In genomic region chr5:24525360-24526189, GRCm38 (mm10) we compare ENCODE assay signal across 9 mouse cellular contexts. TPM values are rescaled to one million over a fixed set of nuclear protein-coding genes. Genes with fewer than 3 reads are reported as not detected.
DNase-seq lines count a peak whose midpoint lies in the region; ATAC-seq and TF ChIP-seq lines count a peak whose summit lies in the region.
"Had no signal": no experiment of that assay in that cellular context is flagged by ENCODE, and none has a peak within 500 bp of the region (broad histone marks: within the 10 kb centered on the region; RNA-seq: fewer than 3 reads in every experiment).

No protein-coding gene starts in this region.

- ATAC-seq in heart, embryonic 16.5 days (replicated peaks; ENCODE audit: extremely low read depth, insufficient read depth, low FRiP score), result no peak
- no peak for ATAC-seq in embryonic facial prominence, embryonic 14.5 days (ENCODE audit: low read depth)
- ATAC-seq in intestine, embryonic 15.5 days, result no peak
- no peak for ATAC-seq in midbrain, postnatal 0 days (ENCODE audit: low FRiP score)

- H3K9ac ChIP-seq in heart, embryonic 16.5 days (ENCODE audit: low read length), result no peak overlapping the region
- 0 out of 2 replicates have a peak overlapping the region, but pooled peaks have one; percentile 39 for H3K9ac ChIP-seq in embryonic facial prominence, embryonic 14.5 days (ENCODE audit: low read depth, low read length)
- H3K9ac ChIP-seq in intestine, embryonic 15.5 days, result no peak overlapping the region
- H3K9ac ChIP-seq in midbrain, postnatal 0 days (replicated peaks; ENCODE audit: low read length, poor library complexity, severe bottlenecking), result no peak overlapping the region

- no peak overlapping the region for H3K27ac ChIP-seq in heart, embryonic 16.5 days (ENCODE audit: low read length)
- no peak overlapping the region for H3K27ac ChIP-seq in embryonic facial prominence, embryonic 14.5 days (replicated peaks; ENCODE audit: low read depth, low read length)
- H3K27ac ChIP-seq in intestine, embryonic 15.5 days, result no peak overlapping the region
- no peak overlapping the region for H3K27ac ChIP-seq in midbrain, postnatal 0 days (ENCODE audit: low read depth, low read length)

- no peak for TF ChIP-seq CTCF in midbrain, postnatal 0 days (IDR thresholded peaks at IDR 0.05)

- no peaks in the 10 kb centered on the region for H3K9me3 ChIP-seq in heart, embryonic 16.5 days (replicated peaks; ENCODE audit: control insufficient read depth, low read length)
- no peaks in the 10 kb centered on the region for H3K9me3 ChIP-seq in embryonic facial prominence, embryonic 14.5 days (ENCODE audit: control insufficient read depth, low read length)
- no peaks in the 10 kb centered on the region for H3K9me3 ChIP-seq in intestine, embryonic 15.5 days
- H3K9me3 ChIP-seq in midbrain, postnatal 0 days (ENCODE audit: low read length), result no peaks in the 10 kb centered on the region

- no peak for DNase-seq in heart, postnatal 36 days
- DNase-seq in embryonic facial prominence, embryonic 14.5 days (ENCODE audit: low spot score), result no peak
- no peak for DNase-seq in midbrain, postnatal 0 days (ENCODE audit: low spot score)
- no peak for DNase-seq in layer of hippocampus, adult 9-10 months (ENCODE audit: low spot score)
- no peak for DNase-seq in urinary bladder, postnatal 10 days (ENCODE audit: low spot score)
- DNase-seq in left cerebral cortex, adult 8-10 months (ENCODE audit: low spot score in 2 of 2), result no peak

- H3K4me2 ChIP-seq in heart, embryonic 16.5 days (ENCODE audit: low read depth, low read length), result peak overlapping the region; percentile 81; the same call in 1 of the 2 replicates
- H3K4me2 ChIP-seq in embryonic facial prominence, embryonic 14.5 days (ENCODE audit: low read depth, low read length), result peak overlapping the region; percentile 79
- H3K4me2 ChIP-seq in intestine, embryonic 15.5 days (replicated peaks), result peak overlapping the region; percentile 88
- peak overlapping the region; percentile 96 for H3K4me2 ChIP-seq in midbrain, postnatal 0 days (ENCODE audit: low read depth, low read length, poor library complexity, severe bottlenecking)

- WGBS in heart, embryonic 16.5 days, result 5% methylated on average over 34 of the region's 34 CpGs
- 3% methylated on average over 34 of the region's 34 CpGs for whole genome bisulfite sequencing in embryonic facial prominence, embryonic 14.5 days
- 4% methylated on average over 34 of the region's 34 CpGs for WGBS in intestine, embryonic 15.5 days
- WGBS in midbrain, postnatal 0 days, result 5% methylated on average over 34 of the region's 34 CpGs

- intact Hi-C loops in heart, postnatal 36 days (cut with DNase I), result no loop called here

- peak overlapping the region; percentile 56 for H3K4me3 ChIP-seq in heart, embryonic 16.5 days (ENCODE audit: low read length)
- peak overlapping the region; percentile 42 for H3K4me3 ChIP-seq in embryonic facial prominence, embryonic 14.5 days (ENCODE audit: low read depth, low read length)
- peak overlapping the region; percentile 38 for H3K4me3 ChIP-seq in intestine, embryonic 15.5 days (replicated peaks)
- peak overlapping the region; percentile 48 for H3K4me3 ChIP-seq in midbrain, postnatal 0 days (ENCODE audit: low read depth, low read length)

- peaks cover 76% of the 10 kb centered on the region for H3K27me3 ChIP-seq in heart, embryonic 16.5 days (ENCODE audit: control insufficient read depth, insufficient read depth, low read length)
- peaks cover 87% of the 10 kb centered on the region for H3K27me3 ChIP-seq in embryonic facial prominence, embryonic 14.5 days (replicated peaks; ENCODE audit: control insufficient read depth, insufficient read depth, low read length)
- H3K27me3 ChIP-seq in intestine, embryonic 15.5 days (replicated peaks), result peaks cover 88% of the 10 kb centered on the region
- peaks cover 72% of the 10 kb centered on the region for H3K27me3 ChIP-seq in midbrain, postnatal 0 days (ENCODE audit: insufficient read depth, low read length)

- peaks cover 11% of the 10 kb centered on the region for H3K4me1 ChIP-seq in heart, embryonic 16.5 days (ENCODE audit: control insufficient read depth, insufficient read depth, low read length)
- H3K4me1 ChIP-seq in embryonic facial prominence, embryonic 14.5 days (ENCODE audit: control insufficient read depth, insufficient read depth, low read length), result peaks cover 12% of the 10 kb centered on the region
- peaks cover 14% of the 10 kb centered on the region for H3K4me1 ChIP-seq in intestine, embryonic 15.5 days (replicated peaks)
- H3K4me1 ChIP-seq in midbrain, postnatal 0 days (ENCODE audit: insufficient read depth, low read length), result no peaks in the 10 kb centered on the region

- H3K36me3 ChIP-seq in heart, embryonic 16.5 days (ENCODE audit: control insufficient read depth, insufficient read depth), result no peaks in the 10 kb centered on the region
- no peaks in the 10 kb centered on the region for H3K36me3 ChIP-seq in embryonic facial prominence, embryonic 14.5 days (ENCODE audit: control insufficient read depth, insufficient read depth, low read length)
- H3K36me3 ChIP-seq in intestine, embryonic 15.5 days, result no peaks in the 10 kb centered on the region
- no peaks in the 10 kb centered on the region for H3K36me3 ChIP-seq in midbrain, postnatal 0 days (ENCODE audit: insufficient read depth, low read length)

RNA-seq across cellular contexts. Expression of gene Gbx1, which starts 1.4 kb away (rescaled TPM):
- not detected in 2 replicates for polyA plus RNA-seq in heart, embryonic 16.5 days (2015; fragmentation: Nextera tagmentation; extraction: Ambion mirVana)
- total RNA-seq in heart, postnatal 36 days (2021), result not detected
- polyA plus RNA-seq in embryonic facial prominence, embryonic 14.5 days (2014; fragmentation: Nextera tagmentation; extraction: Ambion mirVana), result 0.04 and 0.05 TPM in 2 replicates
- polyA plus RNA-seq in intestine, embryonic 15.5 days (2015; fragmentation: Nextera tagmentation; extraction: Ambion mirVana), result 0.06 TPM in 1 of 2 replicates, not detected in the other
- total RNA-seq in midbrain, postnatal 0 days (2014; rRNA removed), result 0.33 TPM in 1 of 2 replicates, not detected in the other
- polyA plus RNA-seq in midbrain, postnatal 0 days (2015; fragmentation: Nextera tagmentation; extraction: Ambion mirVana), result 0.09 and 0.12 TPM in 2 replicates
- 1 to 10 TPM in 3 of 4 experiments, under 1 TPM in 1; 0.65 to 1.4 (median 1.2) TPM for total RNA-seq in left cerebral cortex, adult 8-10 months (2022)
- total RNA-seq: layer of hippocampus, postnatal 10 days had no signal

RNA-seq across cellular contexts. Expression of gene Asb10, which starts 15.2 kb away (rescaled TPM):
- polyA plus RNA-seq in heart, embryonic 16.5 days (2015; fragmentation: Nextera tagmentation; extraction: Ambion mirVana), result 10.1 and 10.2 TPM in 2 replicates
- 10 to 100 TPM; 73.0 to 82.3 TPM for total RNA-seq in heart, postnatal 36 days (2021)
- polyA plus RNA-seq in embryonic facial prominence, embryonic 14.5 days (2014; fragmentation: Nextera tagmentation; extraction: Ambion mirVana), result 1.2 and 1.8 TPM in 2 replicates
- polyA plus RNA-seq in intestine, embryonic 15.5 days (2015; fragmentation: Nextera tagmentation; extraction: Ambion mirVana), result 0.33 and 0.40 TPM in 2 replicates
- 1.2 TPM in 1 of 2 replicates, not detected in the other for total RNA-seq in midbrain, postnatal 0 days (2014; rRNA removed)
- 0.31 and 0.39 TPM in 2 replicates for polyA plus RNA-seq in midbrain, postnatal 0 days (2015; fragmentation: Nextera tagmentation; extraction: Ambion mirVana)
- 1 to 10 TPM in 2 of 4 experiments, under 1 TPM in 2; 0.65 to 4.1 (median 2.1) TPM for total RNA-seq in left cerebral cortex, adult 8-10 months (2022)

RNA-seq across cellular contexts. Expression of gene 4931409K22Rik, which starts 31.0 kb away (rescaled TPM):
- not detected in 2 replicates for polyA plus RNA-seq in heart, embryonic 16.5 days (2015; fragmentation: Nextera tagmentation; extraction: Ambion mirVana)
- total RNA-seq in heart, postnatal 36 days (2021), result not detected
- polyA plus RNA-seq in embryonic facial prominence, embryonic 14.5 days (2014; fragmentation: Nextera tagmentation; extraction: Ambion mirVana), result not detected in 2 replicates
- polyA plus RNA-seq in intestine, embryonic 15.5 days (2015; fragmentation: Nextera tagmentation; extraction: Ambion mirVana), result 0.05 and 0.08 TPM in 2 replicates
- not detected in 2 replicates for total RNA-seq in midbrain, postnatal 0 days (2014; rRNA removed)
- not detected in 2 replicates for polyA plus RNA-seq in midbrain, postnatal 0 days (2015; fragmentation: Nextera tagmentation; extraction: Ambion mirVana)
- under 1 TPM in 2 of 4 experiments, not detected in 2; 0.11 to 0.16 TPM for total RNA-seq in left cerebral cortex, adult 8-10 months (2022)
- total RNA-seq: layer of hippocampus, postnatal 10 days had no signal

RNA-seq across cellular contexts. Expression of gene Abcf2, which starts 51.7 kb away (rescaled TPM):
- polyA plus RNA-seq in heart, embryonic 16.5 days (2015; fragmentation: Nextera tagmentation; extraction: Ambion mirVana), result 68.1 and 72.6 TPM in 2 replicates
- total RNA-seq in heart, postnatal 36 days (2021), result 10 to 100 TPM; 55.3 to 56.0 TPM
- 83.7 and 96.3 TPM in 2 replicates for polyA plus RNA-seq in embryonic facial prominence, embryonic 14.5 days (2014; fragmentation: Nextera tagmentation; extraction: Ambion mirVana)
- polyA plus RNA-seq in intestine, embryonic 15.5 days (2015; fragmentation: Nextera tagmentation; extraction: Ambion mirVana), result 86.0 and 87.1 TPM in 2 replicates
- total RNA-seq in midbrain, postnatal 0 days (2014; rRNA removed), result 55.9 and 57.0 TPM in 2 replicates
- 58.2 and 62.3 TPM in 2 replicates for polyA plus RNA-seq in midbrain, postnatal 0 days (2015; fragmentation: Nextera tagmentation; extraction: Ambion mirVana)
- total RNA-seq in left cerebral cortex, adult 8-10 months (2022), result 10 to 100 TPM; 80.5 to 93.3 (median 83.7) TPM
